11 mouse cellular contexts compared by ENCODE assay signal in genomic region chr10:127519903-127520713, GRCm38 (mm10). TPM values are rescaled to one million over a fixed set of nuclear protein-coding genes. Genes with fewer than 3 reads are reported as not detected.
A peak's percentile ranks its signal among the peaks of the same experiment; 100 is the strongest.
DNase-seq lines count a peak whose midpoint lies in the region; ATAC-seq and TF ChIP-seq lines count a peak whose summit lies in the region.
"Had no signal": no experiment of that assay in that cellular context is flagged by ENCODE, and none has a peak within 500 bp of the region (broad histone marks: within the 10 kb centered on the region; RNA-seq: fewer than 3 reads in every experiment).

No protein-coding gene starts in this region.

- H3K4me2 ChIP-seq in lung, embryonic 14.5 days: peak overlapping the region; percentile 96; the same call in 1 of the 2 replicates
- peak overlapping the region; percentile 89 for H3K4me2 ChIP-seq in liver, embryonic 12.5 days

- DNase-seq in heart, adult 11 months: peak; percentile 91
- DNase-seq in heart, embryonic 10.5 days (ENCODE audit: low spot score): no peak
- DNase-seq in lung, embryonic 14.5 days: no peak
- DNase-seq in lung, postnatal 36 days: no peak
- DNase-seq in MEL (ENCODE audit: low read depth, low spot score): peak; percentile 47
- no peak for DNase-seq in frontal cortex, postnatal 10 days (ENCODE audit: low spot score in 2 of 2)
- no peak for DNase-seq in thymus, postnatal 36 days
- DNase-seq: kidney, postnatal 10 days; lung, postnatal 14 days; right cerebral cortex, postnatal 14 days had no signal

- peaks cover 55% of the 10 kb centered on the region for H3K4me1 ChIP-seq in heart, embryonic 10.5 days
- H3K4me1 ChIP-seq in lung, embryonic 14.5 days (ENCODE audit: insufficient read depth): peaks cover 14% of the 10 kb centered on the region
- H3K4me1 ChIP-seq in MEL (ENCODE audit: control insufficient read depth in 1 of 2, insufficient read depth in 2 of 2, low read length in 2 of 2): peaks cover 2 to 32% of the 10 kb centered on the region in 2 experiments; a peak in 3 of 4 replicates
- H3K4me1 ChIP-seq in liver, embryonic 12.5 days: peaks cover 73% of the 10 kb centered on the region

- peaks cover 40% of the 10 kb centered on the region for H3K36me3 ChIP-seq in heart, embryonic 10.5 days
- H3K36me3 ChIP-seq in lung, embryonic 14.5 days (ENCODE audit: insufficient read depth): peaks cover 36% of the 10 kb centered on the region
- peaks cover 0 to 24% of the 10 kb centered on the region in 2 experiments; a peak in 3 of 4 replicates for H3K36me3 ChIP-seq in MEL (ENCODE audit: control insufficient read depth in 1 of 2, insufficient read depth in 2 of 2, low read length in 2 of 2)
- peaks cover 42% of the 10 kb centered on the region for H3K36me3 ChIP-seq in liver, embryonic 12.5 days

- no peak for TF ChIP-seq EP300 in MEL (IDR thresholded peaks at IDR 0.05; ENCODE audit: low read depth in 1 of 2, low read length in 2 of 2)

- ATAC-seq in lung, embryonic 14.5 days (ENCODE audit: insufficient read depth): no peak
- no peak for ATAC-seq in liver, embryonic 12.5 days

- H3K27ac ChIP-seq in heart, embryonic 10.5 days: no peak overlapping the region
- H3K27ac ChIP-seq in lung, embryonic 14.5 days (ENCODE audit: low read depth): no peak overlapping the region
- peak overlapping the region; percentile 97; the same call in 1 of the 2 replicates for H3K27ac ChIP-seq in MEL (ENCODE audit: control insufficient read depth, low read depth, low read length)
- H3K27ac ChIP-seq in liver, embryonic 12.5 days: no peak overlapping the region

- H3K27me3 ChIP-seq in heart, embryonic 10.5 days (ENCODE audit: insufficient read depth, poor library complexity, severe bottlenecking): peaks cover 66% of the 10 kb centered on the region
- peaks cover 30% of the 10 kb centered on the region for H3K27me3 ChIP-seq in lung, embryonic 14.5 days (ENCODE audit: insufficient read depth, low read length)
- no peaks in the 10 kb centered on the region for H3K27me3 ChIP-seq in MEL (ENCODE audit: control insufficient read depth in 1 of 2, insufficient read depth in 2 of 2, low read length in 2 of 2)
- peaks cover 52% of the 10 kb centered on the region for H3K27me3 ChIP-seq in liver, embryonic 12.5 days (replicated peaks)

- no peak overlapping the region for H3K4me3 ChIP-seq in heart, embryonic 10.5 days
- H3K4me3 ChIP-seq in lung, embryonic 14.5 days (ENCODE audit: low read depth, low read length): peak overlapping the region; percentile 56; the same call in 1 of the 2 replicates
- peak overlapping the region; percentile 65 to 87 for H3K4me3 ChIP-seq in MEL (ENCODE audit: control insufficient read depth in 1 of 2, insufficient read depth in 1 of 2, low read depth in 2 of 2, low read length in 2 of 2)
- peak overlapping the region; percentile 70 for H3K4me3 ChIP-seq in liver, embryonic 12.5 days

- no peak overlapping the region for H3K9ac ChIP-seq in lung, embryonic 14.5 days
- H3K9ac ChIP-seq in MEL (ENCODE audit: control insufficient read depth, low read depth, low read length, poor library complexity, severe bottlenecking): peak overlapping the region; percentile 96
- peak overlapping the region; percentile 82; the same call in 1 of the 2 replicates for H3K9ac ChIP-seq in liver, embryonic 12.5 days

- no peak for TF ChIP-seq RAD21 in MEL (IDR thresholded peaks at IDR 0.05; ENCODE audit: low read depth, low read length)

- no peak for TF ChIP-seq POLR2A in MEL (IDR thresholded peaks at IDR 0.05; ENCODE audit: control insufficient read depth in 1 of 2, insufficient read depth in 1 of 2, low read depth in 1 of 2, low read length in 2 of 2, poor library complexity in 1 of 2)

- no peak for TF ChIP-seq CTCF in lung, embryonic 14.5 days (IDR thresholded peaks at IDR 0.05; ENCODE audit: low read depth)
- no peak for TF ChIP-seq CTCF in MEL (IDR thresholded peaks at IDR 0.05 in 2 of 3, conservative IDR thresholded peaks at IDR 0.05 in 1 of 3; ENCODE audit: control insufficient read depth in 1 of 3, insufficient read depth in 1 of 3, low read depth in 2 of 3, low read length in 3 of 3, poor library complexity in 1 of 3, severe bottlenecking in 1 of 3)

- peaks cover 29% of the 10 kb centered on the region for H3K79me2 ChIP-seq in MEL (ENCODE audit: control insufficient read depth, insufficient read depth, low read length, poor library complexity)

- no peaks in the 10 kb centered on the region for H3K9me3 ChIP-seq in heart, embryonic 10.5 days
- no peaks in the 10 kb centered on the region for H3K9me3 ChIP-seq in lung, embryonic 14.5 days (ENCODE audit: low read depth, low read length)
- H3K9me3 ChIP-seq in MEL (replicated peaks; ENCODE audit: insufficient read depth, low read length): no peaks in the 10 kb centered on the region
- no peaks in the 10 kb centered on the region for H3K9me3 ChIP-seq in liver, embryonic 12.5 days (replicated peaks)

- WGBS in heart, embryonic 10.5 days: 92% methylated on average over 37 of the region's 37 CpGs
- WGBS in lung, embryonic 14.5 days: 93% methylated on average over 37 of the region's 37 CpGs
- WGBS in liver, embryonic 12.5 days (ENCODE audit: insufficient replicate concordance): 79% methylated on average over 37 of the region's 37 CpGs

TF ChIP-seq in MEL, 35 proteins besides CTCF, POLR2A, EP300 and RAD21:
- TF ChIP-seq ZMIZ1 (IDR thresholded peaks at IDR 0.05; ENCODE audit: low read depth, low read length) (no peak), MYB (IDR thresholded peaks at IDR 0.05; ENCODE audit: low read depth, low read length) (no peak), GATA1 (IDR thresholded peaks at IDR 0.05; ENCODE audit: low read depth, low read length) (no peak), NRF1 (IDR thresholded peaks at IDR 0.05; ENCODE audit: insufficient read depth, low read depth, low read length, poor library complexity, severe bottlenecking) (no peak), RCOR1 (IDR thresholded peaks at IDR 0.05; ENCODE audit: low read depth, low read length) (no peak), MEF2A (IDR thresholded peaks at IDR 0.05; ENCODE audit: extremely low read depth, insufficient replicate concordance, low read depth, low read length, poor library complexity, severe bottlenecking) (no peak), ZNF384 (IDR thresholded peaks at IDR 0.05; ENCODE audit: low read depth, low read length) (no peak), USF1 (IDR thresholded peaks at IDR 0.05; ENCODE audit: low read depth, low read length) (no peak), MAZ (IDR thresholded peaks at IDR 0.05; ENCODE audit: low read depth, low read length) (no peak), TBP (IDR thresholded peaks at IDR 0.05; ENCODE audit: low read depth, low read length) (no peak), USF2 (IDR thresholded peaks at IDR 0.05; ENCODE audit: borderline replicate concordance in 1 of 2, insufficient read depth in 1 of 2, low read depth in 1 of 2, low read length in 2 of 2) (no peak), MAX (IDR thresholded peaks at IDR 0.05; ENCODE audit: low read length) (no peak), ETS1 (IDR thresholded peaks at IDR 0.05; ENCODE audit: low read depth, low read length) (no peak), ZKSCAN1 (IDR thresholded peaks at IDR 0.05; ENCODE audit: low read depth, low read length) (no peak), POLR2AphosphoS2 (IDR thresholded peaks at IDR 0.05; ENCODE audit: low read length) (no peak), E2F4 (IDR thresholded peaks at IDR 0.05; ENCODE audit: borderline replicate concordance, low read depth, low read length) (no peak)

RNA-seq across cellular contexts. Expression of gene Shmt2, which starts 2.1 kb away (rescaled TPM):
- 101 and 126 TPM in 2 replicates for polyA plus RNA-seq in heart, embryonic 10.5 days (2016; fragmentation: Nextera tagmentation; extraction: Ambion mirVana)
- polyA plus RNA-seq in lung, embryonic 14.5 days (2014; fragmentation: Nextera tagmentation; extraction: Ambion mirVana): 99.6 and 101 TPM in 2 replicates
- 242 and 383 TPM in 2 replicates for total RNA-seq in MEL (2012; rRNA removed)
- 100 to 1,000 TPM; 263 to 582 TPM for polyA plus RNA-seq in MEL (2012; ENCODE audit: insufficient read depth in 1 of 2, insufficient read length in 2 of 2, low read depth in 1 of 2, low replicate concordance in 2 of 2, missing spikeins in 1 of 2)
- 181 and 185 TPM in 2 replicates for polyA plus RNA-seq in liver, embryonic 12.5 days (2016; fragmentation: Nextera tagmentation; extraction: Ambion mirVana)

RNA-seq across cellular contexts. Expression of gene Ndufa4l2, which starts 5.3 kb away (rescaled TPM):
- 7.8 and 9.0 TPM in 2 replicates for polyA plus RNA-seq in heart, embryonic 10.5 days (2016; fragmentation: Nextera tagmentation; extraction: Ambion mirVana)
- 36.4 and 44.9 TPM in 2 replicates for polyA plus RNA-seq in lung, embryonic 14.5 days (2014; fragmentation: Nextera tagmentation; extraction: Ambion mirVana)
- total RNA-seq in MEL (2012; rRNA removed): 21.8 and 28.6 TPM in 2 replicates
- 10 to 100 TPM in 1 of 2 experiments, not detected in 1; 26.6 TPM for polyA plus RNA-seq in MEL (2012; ENCODE audit: insufficient read depth in 1 of 2, insufficient read length in 2 of 2, low read depth in 1 of 2, low replicate concordance in 2 of 2, missing spikeins in 1 of 2)
- polyA plus RNA-seq in liver, embryonic 12.5 days (2016; fragmentation: Nextera tagmentation; extraction: Ambion mirVana): 12.9 and 14.8 TPM in 2 replicates

RNA-seq across cellular contexts. Expression of gene Nxph4, which starts 14.3 kb away (rescaled TPM):
- polyA plus RNA-seq in heart, embryonic 10.5 days (2016; fragmentation: Nextera tagmentation; extraction: Ambion mirVana): 0.16 and 0.33 TPM in 2 replicates
- 0.14 and 0.22 TPM in 2 replicates for polyA plus RNA-seq in lung, embryonic 14.5 days (2014; fragmentation: Nextera tagmentation; extraction: Ambion mirVana)
- total RNA-seq in MEL (2012; rRNA removed): not detected in 2 replicates
- polyA plus RNA-seq in MEL (2012; ENCODE audit: insufficient read depth in 1 of 2, insufficient read length in 2 of 2, low read depth in 1 of 2, low replicate concordance in 2 of 2, missing spikeins in 1 of 2): under 1 TPM in 1 of 2 experiments, not detected in 1; 0.24 TPM
- polyA plus RNA-seq in liver, embryonic 12.5 days (2016; fragmentation: Nextera tagmentation; extraction: Ambion mirVana): 0.10 and 0.23 TPM in 2 replicates

RNA-seq across cellular contexts. Expression of gene Stac3, which starts 18.6 kb away (rescaled TPM):
- polyA plus RNA-seq in heart, embryonic 10.5 days (2016; fragmentation: Nextera tagmentation; extraction: Ambion mirVana): 0.22 and 0.84 TPM in 2 replicates
- polyA plus RNA-seq in lung, embryonic 14.5 days (2014; fragmentation: Nextera tagmentation; extraction: Ambion mirVana): 0.12 TPM in 1 of 2 replicates, not detected in the other
- total RNA-seq in MEL (2012; rRNA removed): not detected in 2 replicates
- polyA plus RNA-seq in MEL (2012; ENCODE audit: insufficient read depth in 1 of 2, insufficient read length in 2 of 2, low read depth in 1 of 2, low replicate concordance in 2 of 2, missing spikeins in 1 of 2): under 1 TPM in 1 of 2 experiments, not detected in 1; 0.25 TPM
- 0.24 and 0.45 TPM in 2 replicates for polyA plus RNA-seq in liver, embryonic 12.5 days (2016; fragmentation: Nextera tagmentation; extraction: Ambion mirVana)

Comparison
In these comparisons a context has a peak if more than half of its experiments do, and no peak if none do; other contexts are left out.
1. DNase-seq: peak in heart, adult 11 months (single experiment) and MEL (single experiment); none in heart, embryonic 10.5 days (single experiment), lung, embryonic 14.5 days (single experiment), lung, postnatal 36 days (single experiment), frontal cortex, postnatal 10 days (0 of 2) and thymus, postnatal 36 days (0 of 2).